Mouse (Mus musculus): Measurements from ENCODE around the gene Exoc7. TPM values are rescaled to one million over a fixed set of nuclear protein-coding genes. Genes with fewer than 3 reads are reported as not detected.

Exoc7 gene
- polyA plus RNA-seq, 1 experiment from 2014 or later = 73.3 TPM

GRCm38 (mm10) chr11:116245616-116246015, 61.4 kb downstream of the Exoc7 start:
- Histone ChIP-seq H3K4me2 (no peak overlapping the region), H3K27me3 (no peaks in the 10 kb centered on the region), H3K9me3 (no peaks in the 10 kb centered on the region), H3K27ac (no peak overlapping the region), H3K36me3 (replicated peaks) (peaks cover 77% of the 10 kb centered on the region), H3K4me3 (replicated peaks) (no peak overlapping the region), H3K9ac (no peak overlapping the region), H3K4me1 (no peaks in the 10 kb centered on the region)
- no peak for ATAC-seq (ENCODE audit: low FRiP score)
- WGBS = 86% methylated on average over 6 of the region's 6 CpGs

GRCm38 (mm10) chr11:116244580-116244979, 62.5 kb downstream of the Exoc7 start:
- Histone ChIP-seq H3K27ac (no peak overlapping the region), H3K4me2 (no peak overlapping the region), H3K27me3 (no peaks in the 10 kb centered on the region), H3K9ac (no peak overlapping the region), H3K4me3 (replicated peaks) (no peak overlapping the region), H3K36me3 (replicated peaks) (peaks cover 66% of the 10 kb centered on the region), H3K9me3 (no peaks in the 10 kb centered on the region), H3K4me1 (peaks cover 4% of the 10 kb centered on the region)
- no peak for ATAC-seq (ENCODE audit: low FRiP score)
- 92% methylated on average over 8 of the region's 8 CpGs for WGBS

- H3K4me1 ChIP-seq = peaks cover 10% of the 10 kb centered on the region
- H3K4me2 ChIP-seq = no peak overlapping the region
- no peaks in the 10 kb centered on the region for H3K9me3 ChIP-seq
- H3K27ac ChIP-seq = no peak overlapping the region
- peaks cover 22% of the 10 kb centered on the region for H3K27me3 ChIP-seq
- no peak overlapping the region for H3K9ac ChIP-seq
- no peak for ATAC-seq (ENCODE audit: low FRiP score)
- WGBS = 55% methylated on average over 12 of the region's 12 CpGs
- H3K4me3 ChIP-seq (replicated peaks) = no peak overlapping the region
- peaks cover 38% of the 10 kb centered on the region for H3K36me3 ChIP-seq (replicated peaks)
Measured at GRCm38 (mm10) chr11:116241744-116242235, 65.2 kb downstream of the Exoc7 start.

- no peak overlapping the region for H3K27ac ChIP-seq
- peaks cover 10% of the 10 kb centered on the region for H3K4me1 ChIP-seq
Measured at GRCm38 (mm10) chr11:116239797-116240196, 67.2 kb downstream of the Exoc7 start.

More at GRCm38 (mm10) chr11:116239797-116240196, 67.2 kb downstream of the Exoc7 start:
- Histone ChIP-seq H3K4me3 (replicated peaks) (no peak overlapping the region), H3K36me3 (replicated peaks) (peaks cover 18% of the 10 kb centered on the region), H3K9me3 (no peaks in the 10 kb centered on the region), H3K27me3 (peaks cover 35% of the 10 kb centered on the region), H3K9ac (no peak overlapping the region), H3K4me2 (no peak overlapping the region)
- ATAC-seq (ENCODE audit: low FRiP score) = 0 out of 2 replicates have a peak, but pooled peaks have one; percentile 49
- WGBS = 9% methylated on average over 7 of the region's 7 CpGs

Other genes starting within 250 kb of the Exoc7 start
- 0.69 and 0.73 TPM in 2 replicates for gene Unc13d, start 229.3 kb downstream of the Exoc7 start, polyA plus RNA-seq (2016; fragmentation: Nextera tagmentation; extraction: Ambion mirVana)
- 92.3 and 101 TPM in 2 replicates for gene Wbp2, start 220.2 kb downstream of the Exoc7 start, polyA plus RNA-seq (2016; fragmentation: Nextera tagmentation; extraction: Ambion mirVana)
- 2.7 and 3.2 TPM in 2 replicates for gene Trim47, start 180.0 kb downstream of the Exoc7 start, polyA plus RNA-seq (2016; fragmentation: Nextera tagmentation; extraction: Ambion mirVana)
- 1.9 and 2.1 TPM in 2 replicates for gene Trim65, start 176.1 kb downstream of the Exoc7 start, polyA plus RNA-seq (2016; fragmentation: Nextera tagmentation; extraction: Ambion mirVana)
- gene Mrpl38, start 168.4 kb downstream of the Exoc7 start, polyA plus RNA-seq (2016; fragmentation: Nextera tagmentation; extraction: Ambion mirVana) = 89.6 and 90.5 TPM in 2 replicates
- gene Fbf1, start 139.1 kb downstream of the Exoc7 start, polyA plus RNA-seq (2016; fragmentation: Nextera tagmentation; extraction: Ambion mirVana) = 80.8 and 85.2 TPM in 2 replicates
- 55.9 and 57.4 TPM in 2 replicates for gene Ten1, start 108.4 kb downstream of the Exoc7 start, polyA plus RNA-seq (2016; fragmentation: Nextera tagmentation; extraction: Ambion mirVana)
- gene Acox1, start 108.2 kb downstream of the Exoc7 start, polyA plus RNA-seq (2016; fragmentation: Nextera tagmentation; extraction: Ambion mirVana) = 36.0 and 36.8 TPM in 2 replicates
- gene Evpl, start 69.2 kb downstream of the Exoc7 start, polyA plus RNA-seq (2016; fragmentation: Nextera tagmentation; extraction: Ambion mirVana) = 0.61 and 0.65 TPM in 2 replicates
- gene Srp68, start 33.0 kb downstream of the Exoc7 start, polyA plus RNA-seq (2016; fragmentation: Nextera tagmentation; extraction: Ambion mirVana) = 84.8 and 86.5 TPM in 2 replicates
- gene Galr2, start 26.3 kb downstream of the Exoc7 start, polyA plus RNA-seq (2016; fragmentation: Nextera tagmentation; extraction: Ambion mirVana) = 0.19 and 0.46 TPM in 2 replicates
- 10.3 and 14.3 TPM in 2 replicates for gene Foxj1, start 28.2 kb upstream of the Exoc7 start, polyA plus RNA-seq (2016; fragmentation: Nextera tagmentation; extraction: Ambion mirVana)
- gene Rnf157, start 105.8 kb upstream of the Exoc7 start, polyA plus RNA-seq (2016; fragmentation: Nextera tagmentation; extraction: Ambion mirVana) = 23.3 and 36.8 TPM in 2 replicates
- 50.9 and 59.6 TPM in 2 replicates for gene Ubald2, start 126.9 kb upstream of the Exoc7 start, polyA plus RNA-seq (2016; fragmentation: Nextera tagmentation; extraction: Ambion mirVana)
- gene Qrich2, start 159.0 kb upstream of the Exoc7 start, polyA plus RNA-seq (2016; fragmentation: Nextera tagmentation; extraction: Ambion mirVana) = not detected in 2 replicates
- gene Prpsap1, start 187.0 kb upstream of the Exoc7 start, polyA plus RNA-seq (2016; fragmentation: Nextera tagmentation; extraction: Ambion mirVana) = 174 and 176 TPM in 2 replicates
- 2.0 and 3.3 TPM in 2 replicates for gene Sphk1, start 223.7 kb upstream of the Exoc7 start, polyA plus RNA-seq (2016; fragmentation: Nextera tagmentation; extraction: Ambion mirVana)